Mouse (Mus musculus) olfactory bulb, adult 2 months (tissue): ENCODE measurements at regions not wholly inside any gene's neighbourhood (a gene's known extent, or its start where the extent isn't known, plus 50 kb on each side); places are given as distances from the start of the nearest gene placed in this dataset.

ENCODE experiments used
- H3K27ac ChIP-seq: fragments of 200-500 bp; 2 replicates; pipeline ENCODE4 v1.5.1; 2012; ENCODE audit warnings: low read depth, low read length; ENCODE audit not compliant: insufficient read depth
- H3K4me1 ChIP-seq: fragments of 200-500 bp; 2 replicates; pipeline ENCODE4 v1.6.1; 2012; ENCODE audit warnings: low read length; ENCODE audit not compliant: control insufficient read depth, insufficient read depth
- H3K4me3 ChIP-seq: fragments of 200-500 bp; 2 replicates; pipeline ENCODE4 v1.5.1; 2012; ENCODE audit warnings: mild to moderate bottlenecking, low read depth, low read length, moderate library complexity; ENCODE audit not compliant: insufficient read depth
- CTCF ChIP-seq: fragments of 200-500 bp; IDR thresholded peaks from 2 replicates; pipeline ENCODE4 v1.5.1; 2012; ENCODE audit warnings: low read depth, mild to moderate bottlenecking, low read length, moderate library complexity; ENCODE audit not compliant: insufficient read depth
- POLR2A ChIP-seq: fragments of 200-500 bp; IDR thresholded peaks from 2 replicates; pipeline ENCODE4 v1.6.1; 2012; ENCODE audit warnings: mild to moderate bottlenecking, low read depth, low read length, moderate library complexity; ENCODE audit not compliant: insufficient read depth
- WGBS: fragments of 180-500 bp; shearing (Covaris S2); methylation state at CpG from one replicate; pipeline ENCODE4 v1.1.7; 2018; 5-methylcytosine and 5-hydroxymethylcytosine counted together

DNA sequence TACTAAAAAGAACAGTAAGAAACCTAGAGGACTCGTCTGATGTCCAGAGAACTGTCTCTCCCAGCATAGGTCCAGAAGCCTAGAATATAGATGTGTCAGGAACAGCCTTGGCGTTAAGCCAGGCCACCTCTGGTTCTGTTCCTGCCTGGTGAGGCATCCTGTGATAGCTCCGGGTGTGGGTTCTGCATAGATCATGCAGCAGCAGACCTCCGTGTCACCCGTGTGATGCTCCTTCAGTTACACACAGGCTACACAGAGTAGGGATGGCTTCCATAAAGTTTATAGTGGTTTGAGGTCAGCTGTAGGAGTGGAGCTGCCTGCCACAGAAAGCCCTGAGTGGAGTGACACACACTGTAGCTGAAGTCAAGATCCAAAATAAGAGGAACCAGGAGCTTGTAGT lies 163.6 kb upstream of the Stt3b start:
- H3K4me1 ChIP-seq: no peaks in the 10 kb centered on the region
- WGBS: 95% methylated on average over 5 of the region's 5 CpGs
- H3K4me3 ChIP-seq: no peak overlapping the region
- H3K27ac ChIP-seq: no peak overlapping the region
- TF ChIP-seq CTCF (no peak), POLR2A (no peak)

DNA sequence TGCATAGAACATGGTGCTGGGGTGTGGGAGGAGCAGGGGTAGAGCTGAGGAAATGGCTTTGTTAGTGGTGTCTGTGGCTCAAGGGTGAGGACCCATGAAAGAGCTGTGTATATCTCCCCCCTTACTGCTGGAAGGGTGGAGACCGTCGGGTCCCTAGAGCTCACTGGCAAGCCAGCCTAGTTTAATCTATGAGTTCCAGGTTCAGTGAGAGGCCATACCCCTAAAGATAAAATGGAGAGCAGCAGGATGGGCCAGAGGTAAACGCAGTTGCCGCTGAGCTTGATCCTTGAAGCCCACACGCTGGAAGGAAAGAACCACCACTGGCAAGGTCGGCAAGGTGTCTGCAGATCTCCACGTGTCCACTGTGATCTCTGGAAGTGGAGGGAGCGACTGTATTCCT lies 164.1 kb upstream of the Stt3b start:
- no peaks in the 10 kb centered on the region for H3K4me1 ChIP-seq

GRCm38 (mm10) chr9:115476205-115476604 lies 166.0 kb upstream of the Stt3b start:
- Histone ChIP-seq H3K27ac (no peak overlapping the region), H3K4me3 (no peak overlapping the region), H3K4me1 (no peaks in the 10 kb centered on the region)
- WGBS: 86% methylated on average over 17 of the region's 17 CpGs
- no peak for TF ChIP-seq CTCF
- TF ChIP-seq POLR2A: no peak

More for the DNA sequence above, 164.1 kb upstream of the Stt3b start:
- H3K27ac ChIP-seq: no peak overlapping the region
- H3K4me3 ChIP-seq: no peak overlapping the region
- 93% methylated on average over 8 of the region's 8 CpGs for WGBS
- TF ChIP-seq POLR2A: no peak
- TF ChIP-seq CTCF: no peak

GRCm38 (mm10) chr9:115477556-115478220 lies 167.5 kb upstream of the Stt3b start:
- WGBS: 94% methylated on average over 6 of the region's 6 CpGs
- Histone ChIP-seq H3K4me3 (no peak overlapping the region), H3K27ac (no peak overlapping the region), H3K4me1 (no peaks in the 10 kb centered on the region)
- TF ChIP-seq CTCF (no peak), POLR2A (no peak)

- H3K4me1 ChIP-seq: no peaks in the 10 kb centered on the region
These were observed 168.7 kb upstream of the Stt3b start for GRCm38 (mm10) chr9:115478946-115479345.

GRCm38 (mm10) chr9:115481176-115481575 lies 171.0 kb upstream of the Stt3b start:
- H3K27ac ChIP-seq: no peak overlapping the region
- no peak overlapping the region for H3K4me3 ChIP-seq
- no peaks in the 10 kb centered on the region for H3K4me1 ChIP-seq
- TF ChIP-seq POLR2A: no peak
- no peak for TF ChIP-seq CTCF
- 72% methylated on average over 5 of the region's 5 CpGs for WGBS

More at GRCm38 (mm10) chr9:115478946-115479345, 168.7 kb upstream of the Stt3b start:
- TF ChIP-seq CTCF (no peak), POLR2A (no peak)
- Histone ChIP-seq H3K4me3 (no peak overlapping the region), H3K27ac (no peak overlapping the region)
- WGBS: 81% methylated on average over 3 of the region's 3 CpGs

DNA sequence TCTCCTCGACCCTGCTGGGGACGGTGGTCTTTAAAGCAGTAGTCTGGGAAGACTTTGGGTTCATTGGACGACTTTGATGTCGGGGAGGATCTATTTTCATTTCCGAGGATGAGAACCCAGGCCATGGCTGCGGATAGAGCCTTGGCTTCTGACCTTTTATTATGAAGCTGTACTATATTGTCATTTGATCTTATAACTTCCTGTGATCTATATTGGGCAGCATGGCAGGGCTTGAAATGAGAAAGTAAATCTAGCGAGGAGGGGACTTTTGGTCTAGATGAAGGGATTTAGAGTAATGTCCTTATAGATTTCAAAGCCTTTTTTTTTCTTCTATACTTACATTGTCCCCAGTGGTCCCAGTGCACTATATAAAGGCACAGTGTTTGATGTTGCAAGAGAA lies 172.8 kb upstream of the Stt3b start:
- no peaks in the 10 kb centered on the region for H3K4me1 ChIP-seq
- WGBS: 93% methylated on average over 7 of the region's 7 CpGs
- H3K4me3 ChIP-seq: no peak overlapping the region
- no peak overlapping the region for H3K27ac ChIP-seq
- TF ChIP-seq CTCF (no peak), POLR2A (no peak)

GRCm38 (mm10) chr9:115483721-115484120 lies 173.5 kb upstream of the Stt3b start:
- TF ChIP-seq CTCF (no peak), POLR2A (no peak)
- no peak overlapping the region for H3K4me3 ChIP-seq
- no peaks in the 10 kb centered on the region for H3K4me1 ChIP-seq
- WGBS: 62% methylated on average over 2 of the region's 2 CpGs
- H3K27ac ChIP-seq: no peak overlapping the region

DNA sequence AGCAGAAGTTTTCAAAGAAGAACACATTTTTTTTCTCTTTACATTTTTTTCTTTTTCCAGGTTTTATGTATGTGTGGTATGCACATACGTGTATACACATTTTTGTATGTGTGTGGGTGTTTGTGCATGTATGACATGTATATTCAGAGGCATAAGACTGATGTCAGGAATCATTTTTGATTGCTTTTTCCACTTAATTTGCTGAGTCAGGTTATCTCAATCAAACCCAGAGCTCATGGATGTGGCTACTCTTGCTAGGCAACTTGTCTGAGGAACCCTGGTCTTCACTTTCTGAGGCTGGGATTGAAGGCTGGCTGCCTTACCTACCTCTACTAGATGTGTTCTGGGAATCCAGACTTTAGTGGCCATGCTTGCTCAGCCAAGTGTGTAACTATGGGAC lies 174.2 kb upstream of the Stt3b start:
- Histone ChIP-seq H3K4me1 (no peaks in the 10 kb centered on the region), H3K4me3 (no peak overlapping the region), H3K27ac (no peak overlapping the region)
- WGBS: 91% methylated on average over 1 of the region's 1 CpGs
- TF ChIP-seq POLR2A (no peak), CTCF (no peak)

- TF ChIP-seq CTCF (no peak), POLR2A (no peak)
These were observed 175.0 kb upstream of the Stt3b start for GRCm38 (mm10) chr9:115485219-115485618.

More at GRCm38 (mm10) chr9:115485219-115485618, 175.0 kb upstream of the Stt3b start:
- WGBS: 92% methylated on average over 4 of the region's 4 CpGs
- no peaks in the 10 kb centered on the region for H3K4me1 ChIP-seq
- no peak overlapping the region for H3K4me3 ChIP-seq
- no peak overlapping the region for H3K27ac ChIP-seq
